17 mouse cellular contexts compared by ENCODE assay signal in the genomic region with DNA sequence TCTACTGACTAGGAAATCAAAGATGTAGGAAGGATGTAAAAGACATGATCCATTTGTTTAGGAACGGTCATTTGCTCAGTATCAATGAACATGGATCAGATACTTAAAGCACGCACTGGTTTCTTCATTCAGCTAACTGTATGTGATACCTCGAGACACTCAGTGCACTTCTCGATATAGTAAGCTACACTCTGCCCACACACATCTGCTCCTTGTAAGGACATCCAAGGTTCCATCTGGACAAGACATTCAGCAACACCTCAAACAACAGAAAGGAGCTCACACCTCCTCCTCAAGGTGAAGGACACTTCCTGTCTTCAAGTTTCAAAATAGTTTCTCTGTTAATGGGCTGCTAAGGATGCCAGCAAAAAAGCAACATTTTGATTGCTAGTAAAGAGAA.
"Had no signal": no experiment of that assay in that cellular context is flagged by ENCODE, and none has a peak within 500 bp of the region (broad histone marks: within the 10 kb centered on the region; RNA-seq: fewer than 3 reads in every experiment).

No protein-coding gene starts in this region.

- H3K4me1 ChIP-seq: limb, embryonic 15.5 days had no signal

- DNase-seq: kidney, adult 11 months; kidney, adult 9 months; kidney, postnatal 36 days; layer of hippocampus, adult 9-11 months; layer of hippocampus, postnatal 36 days; lung, postnatal 10 days; lung, postnatal 4 days; midbrain, embryonic 14.5 days; retina, postnatal 1 day; thymus, adult 18-20 months; thymus, postnatal 14 days had no signal

- H3K27me3 ChIP-seq: limb, embryonic 15.5 days; liver, embryonic 12.5 days; neural tube, embryonic 13.5 days had no signal

- H3K36me3 ChIP-seq: limb, embryonic 15.5 days; liver, embryonic 12.5 days; midbrain, embryonic 10.5 days; neural tube, embryonic 13.5 days had no signal

- ATAC-seq: liver, embryonic 12.5 days had no signal

- H3K9me3 ChIP-seq: limb, embryonic 15.5 days; liver, embryonic 12.5 days; neural tube, embryonic 13.5 days had no signal

- H3K27ac ChIP-seq: kidney, postnatal 0 days; limb, embryonic 15.5 days; liver, embryonic 12.5 days; midbrain, embryonic 10.5 days; neural tube, embryonic 13.5 days had no signal

- H3K9ac ChIP-seq: limb, embryonic 15.5 days; liver, embryonic 12.5 days; lung, embryonic 14.5 days; neural tube, embryonic 13.5 days had no signal

- H3K4me3 ChIP-seq: limb, embryonic 15.5 days; liver, embryonic 12.5 days; midbrain, embryonic 10.5 days; neural tube, embryonic 13.5 days had no signal

- H3K4me2 ChIP-seq: limb, embryonic 15.5 days; liver, embryonic 12.5 days; lung, embryonic 14.5 days; neural tube, embryonic 13.5 days had no signal
